Mouse (Mus musculus): ENCODE measurements around the gene Mon2. TPM values are rescaled to one million over a fixed set of nuclear protein-coding genes. Genes with fewer than 3 reads are reported as not detected.

Mon2 gene
- total RNA-seq (2021), result 10 to 100 TPM; 77.4 to 79.9 TPM

- peak; percentile 98 for DNase-seq
- intact Hi-C loops (cut with DNase I), result no loop called here
These were observed at the start of gene Mon2 for GRCm38 (mm10) chr10:123076245-123077023. Gene Mon2 (minus strand): TSS chr10:123076505.

- intact Hi-C loops (cut with DNase I), result no loop called here
- no peak for DNase-seq
These were observed 44.5 kb upstream of the Mon2 start for GRCm38 (mm10) chr10:123120666-123121392.

DNA sequence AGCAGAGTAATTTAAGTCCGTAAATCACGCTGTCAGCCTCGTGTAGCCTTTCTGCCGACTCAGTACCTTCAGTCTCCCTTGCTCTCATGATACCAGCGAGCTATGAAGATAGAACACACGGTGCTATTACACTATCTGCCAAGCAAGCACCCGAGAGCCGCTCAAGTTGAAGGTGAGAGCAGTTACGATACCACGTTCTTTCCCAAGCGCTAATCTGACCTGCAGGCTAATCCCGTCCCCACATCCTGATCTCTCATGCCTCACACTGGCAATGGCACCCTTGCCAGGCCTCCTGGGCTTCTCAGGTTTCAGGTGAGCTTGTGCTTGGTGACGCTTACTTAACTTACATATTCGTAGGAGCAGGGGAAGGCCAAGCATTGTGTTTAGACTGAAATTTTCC lies 40.6 kb upstream of the Mon2 start:
- intact Hi-C loops (cut with DNase I), result loop anchor here (10.0 kb wide), 1 partner anchor 92 kb away; no protein-coding TSS in a partner anchor
- no peak for DNase-seq

- intact Hi-C loops (cut with DNase I), result loop anchor here (10.0 kb wide), 1 partner anchor 89 kb away; no protein-coding TSS in a partner anchor
- DNase-seq, result no peak
These were observed 37.2 kb upstream of the Mon2 start for GRCm38 (mm10) chr10:123113466-123113865.

DNA sequence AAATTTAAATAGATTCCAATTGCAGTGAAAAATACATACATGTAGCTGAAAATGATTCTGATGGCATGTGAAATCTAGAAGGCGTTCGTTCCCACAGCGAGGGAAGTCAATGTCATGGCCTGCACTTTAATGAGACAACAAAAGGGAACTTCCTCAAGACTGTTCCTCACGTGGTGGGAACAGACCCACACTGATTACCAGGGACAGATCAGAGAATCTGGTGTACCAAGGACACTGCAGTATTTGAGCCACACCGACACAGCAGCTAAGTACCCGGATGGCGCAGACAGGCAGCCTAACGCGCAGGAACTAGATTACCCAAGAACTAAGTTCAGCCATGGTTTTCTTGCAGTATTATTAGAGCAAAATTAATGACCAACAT lies 36.5 kb upstream of the Mon2 start:
- intact Hi-C loops (cut with DNase I), result loop anchor here (10.0 kb wide), 1 partner anchor 88 kb away; no protein-coding TSS in a partner anchor
- DNase-seq, result no peak

- DNase-seq, result no peak
- intact Hi-C loops (cut with DNase I), result loop anchor here (10.0 kb wide), 1 partner anchor 87 kb away; no protein-coding TSS in a partner anchor
These were observed 35.9 kb upstream of the Mon2 start for GRCm38 (mm10) chr10:123112056-123112786.

DNA sequence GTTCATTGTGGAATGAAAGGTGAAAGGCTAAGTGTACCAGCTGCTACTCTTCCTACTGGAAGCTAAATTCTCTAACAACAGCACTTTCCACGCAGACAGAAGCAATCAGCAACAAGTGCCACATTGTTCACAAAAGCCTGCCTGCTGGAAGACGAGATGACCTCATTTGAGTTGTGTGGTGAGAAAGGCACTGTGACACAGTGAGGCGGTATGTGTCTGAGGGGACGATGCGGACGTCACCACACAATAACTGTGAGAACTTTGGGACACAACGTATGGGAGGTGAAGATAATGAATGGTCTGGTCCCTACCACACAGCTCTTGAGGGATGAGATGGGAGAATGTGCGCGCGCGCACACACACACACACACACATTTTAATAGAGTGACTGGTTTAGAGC lies 34.2 kb upstream of the Mon2 start:
- no peak for DNase-seq
- intact Hi-C loops (cut with DNase I), result loop anchor here (10.0 kb wide), 1 partner anchor 86 kb away; no protein-coding TSS in a partner anchor

- no peak for DNase-seq
- intact Hi-C loops (cut with DNase I), result no loop called here
These were observed 32.2 kb upstream of the Mon2 start for GRCm38 (mm10) chr10:123108527-123108926.

DNA sequence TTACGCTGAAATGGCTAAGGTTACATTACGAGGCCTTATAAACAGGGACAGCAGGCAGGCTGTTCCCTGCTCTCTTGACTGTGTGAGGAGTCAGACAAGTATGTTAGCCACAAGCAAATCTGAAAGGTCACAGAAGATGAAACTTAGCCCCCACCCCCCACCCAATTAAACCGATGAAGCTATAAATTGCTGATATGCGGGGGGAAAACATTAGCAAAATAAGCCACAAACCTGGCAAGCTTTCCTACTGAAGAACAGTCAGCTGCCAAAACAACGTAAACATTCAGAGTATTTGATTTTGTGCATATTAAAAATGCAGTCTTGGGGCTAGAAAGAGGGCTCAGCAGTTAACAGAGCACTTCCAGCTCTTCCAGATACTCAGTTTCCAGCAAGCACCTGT lies 31.8 kb upstream of the Mon2 start:
- no peak for DNase-seq
- intact Hi-C loops (cut with DNase I), result no loop called here

- no peak for DNase-seq
- intact Hi-C loops (cut with DNase I), result no loop called here
These were observed 25.0 kb upstream of the Mon2 start for GRCm38 (mm10) chr10:123101303-123101702.

DNA sequence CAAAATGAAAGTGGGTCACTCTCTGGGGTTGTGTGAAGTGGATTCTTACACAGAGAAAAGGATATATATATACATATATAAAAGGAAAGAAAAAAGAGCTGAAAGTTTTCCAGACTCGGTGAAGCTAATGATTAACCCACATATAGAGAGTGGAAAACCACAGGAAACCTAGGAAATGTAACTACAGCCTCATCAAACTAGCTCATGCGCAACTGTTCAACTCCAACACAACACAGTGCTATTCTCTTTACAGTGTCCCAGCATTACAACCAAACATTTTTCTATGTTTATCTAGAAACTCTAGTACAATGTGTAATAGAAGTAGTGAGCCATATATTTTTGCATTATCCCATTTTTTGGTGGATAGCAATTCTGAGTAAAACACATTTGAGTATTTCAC lies 24.3 kb upstream of the Mon2 start:
- DNase-seq, result no peak
- intact Hi-C loops (cut with DNase I), result no loop called here

DNA sequence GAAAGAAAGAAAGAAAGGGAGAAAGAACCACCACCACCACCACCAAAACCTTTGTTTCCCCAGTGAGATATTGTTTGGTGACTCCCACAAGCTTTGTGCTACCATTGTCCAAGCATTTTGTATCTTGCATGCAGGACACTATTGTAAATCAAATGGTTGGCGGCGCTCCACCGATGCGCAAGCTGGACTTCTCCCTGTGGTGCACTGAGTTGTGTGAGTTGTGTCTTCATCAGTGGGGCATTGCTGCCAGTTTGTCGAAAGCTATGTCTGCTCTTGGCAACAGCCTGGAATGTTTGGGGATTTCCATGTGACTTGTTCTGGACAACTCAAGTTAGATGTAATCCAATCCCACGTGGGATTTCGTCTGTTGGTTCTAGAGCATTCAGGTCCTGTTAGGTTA lies 18.2 kb upstream of the Mon2 start:
- intact Hi-C loops (cut with DNase I), result loop anchor here (10.0 kb wide), 1 partner anchor 290 kb away; no protein-coding TSS in a partner anchor
- DNase-seq, result peak; percentile 22

- DNase-seq, result no peak
These were observed 16.3 kb upstream of the Mon2 start for GRCm38 (mm10) chr10:123092577-123092976.

GRCm38 (mm10) chr10:123091737-123092136 lies 15.4 kb upstream of the Mon2 start:
- peak; percentile 32 for DNase-seq
- intact Hi-C loops (cut with DNase I), result loop anchor here (10.0 kb wide), 1 partner anchor 287 kb away; no protein-coding TSS in a partner anchor

More at GRCm38 (mm10) chr10:123092577-123092976, 16.3 kb upstream of the Mon2 start:
- intact Hi-C loops (cut with DNase I), result loop anchor here (10.0 kb wide), 1 partner anchor 288 kb away; no protein-coding TSS in a partner anchor

DNA sequence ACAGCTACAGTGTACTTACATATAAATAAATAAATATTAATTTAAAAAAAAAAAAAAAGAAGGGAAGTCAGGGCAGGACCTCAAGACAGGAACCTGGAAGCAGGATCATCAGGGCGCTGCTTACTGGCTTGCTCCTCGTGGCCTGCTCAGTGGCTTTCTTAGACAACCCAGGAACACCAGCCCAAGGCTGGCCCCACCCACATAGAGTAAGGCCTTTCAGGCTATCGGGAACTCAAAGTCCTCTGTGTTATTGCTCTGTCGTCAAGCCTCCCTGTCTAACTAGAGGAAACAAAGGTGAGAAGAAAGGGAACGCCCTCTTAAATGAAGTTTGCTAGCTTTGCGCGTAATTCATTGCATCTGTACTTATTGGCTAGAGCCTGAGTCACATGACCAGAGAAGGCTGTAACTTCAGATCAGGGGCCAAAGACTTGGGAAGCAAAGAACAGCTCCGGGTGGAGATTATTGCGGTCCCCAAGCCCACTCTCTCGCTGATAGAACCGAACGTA lies 13.2 kb upstream of the Mon2 start:
- DNase-seq, result no peak
- intact Hi-C loops (cut with DNase I), result no loop called here

GRCm38 (mm10) chr10:123086847-123087246 lies 10.5 kb upstream of the Mon2 start:
- no peak for DNase-seq
- intact Hi-C loops (cut with DNase I), result no loop called here

DNA sequence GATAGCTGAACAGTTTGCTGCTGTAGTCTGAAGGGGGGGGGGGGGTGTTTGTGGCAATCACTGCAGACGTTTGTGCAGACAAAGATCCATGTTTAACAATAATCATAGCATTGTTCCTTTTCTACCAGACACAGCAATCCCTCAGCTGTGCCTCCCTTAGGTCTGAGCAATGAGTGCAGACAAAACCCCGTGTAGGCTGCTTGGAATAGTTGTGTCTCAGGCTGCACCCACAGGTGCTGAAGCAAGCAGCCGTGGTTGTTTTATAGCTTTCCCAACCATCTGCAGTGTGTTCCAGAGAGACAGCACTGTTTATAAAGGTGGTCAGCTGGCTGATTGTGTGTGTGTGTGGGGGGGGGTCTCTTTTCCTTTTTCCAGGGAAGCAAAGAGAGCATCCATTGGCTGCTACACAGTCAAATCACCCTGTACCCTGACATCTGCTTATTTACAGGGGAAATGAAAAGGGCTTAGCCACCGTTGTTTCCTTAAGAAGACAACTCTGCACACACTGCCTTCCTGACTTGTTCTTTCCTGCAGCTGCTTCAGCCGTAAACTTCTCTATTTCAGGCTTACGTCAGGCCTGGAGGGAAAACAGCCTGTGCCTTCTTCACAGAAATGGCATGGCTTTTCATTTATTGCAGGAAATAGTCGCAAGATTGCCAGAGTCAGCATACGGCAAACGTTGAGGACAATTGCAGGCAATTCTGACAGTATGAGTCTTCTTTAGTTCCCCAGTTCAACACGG lies 8.8 kb upstream of the Mon2 start:
- no peak for DNase-seq
- intact Hi-C loops (cut with DNase I), result no loop called here

- DNase-seq, result peak; percentile 3
These were observed 8.0 kb upstream of the Mon2 start for GRCm38 (mm10) chr10:123084307-123084706.

DNA sequence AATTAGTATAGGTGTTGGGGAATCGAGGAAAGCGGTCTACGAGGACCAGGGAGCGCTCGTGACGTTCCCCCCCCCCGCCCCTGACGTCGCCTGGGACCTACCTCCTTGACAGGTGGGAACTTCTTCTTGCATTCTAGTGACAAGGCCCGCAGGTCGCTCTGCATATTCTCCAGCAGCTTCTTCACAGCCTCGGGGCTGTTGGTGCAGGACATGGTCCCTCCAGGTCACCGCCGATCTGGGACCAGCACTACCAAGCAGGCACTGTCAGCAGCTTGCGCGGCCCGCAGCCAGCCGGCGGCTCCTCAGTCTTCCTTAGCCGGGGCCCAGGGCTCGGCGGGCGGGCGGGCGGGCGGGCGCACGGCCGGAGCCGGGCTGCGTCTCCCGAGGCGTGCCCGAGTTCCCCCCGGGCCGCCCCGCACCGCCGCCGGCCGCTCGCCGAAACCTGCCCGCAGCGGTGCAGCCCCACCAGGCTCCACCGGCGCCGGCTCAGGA lies 508 bp downstream of the Mon2 start:
- DNase-seq, result peak; percentile 36
- intact Hi-C loops (cut with DNase I), result no loop called here

More at GRCm38 (mm10) chr10:123084307-123084706, 8.0 kb upstream of the Mon2 start:
- intact Hi-C loops (cut with DNase I), result no loop called here

GRCm38 (mm10) chr10:123071997-123072396 lies 4.3 kb downstream of the Mon2 start:
- intact Hi-C loops (cut with DNase I), result no loop called here
- DNase-seq, result no peak

Measured in left cerebral cortex, postnatal 4 days (tissue).